Mouse (Mus musculus) embryonic facial prominence, embryonic 10.5 days (tissue): Measurements from ENCODE around the gene Dad1. TPM values are rescaled to one million over a fixed set of nuclear protein-coding genes. Genes with fewer than 3 reads are reported as not detected.

ENCODE experiments used
- DNase-seq: peaks from one replicate; pipeline ENCODE4 v3.0.0-alpha.2; 2017; ENCODE audit warnings: low spot score
- H3K27ac ChIP-seq: fragments of 300-500 bp; sonication (generic); replicated peaks from 2 replicates; pipeline ENCODE4 v1.5.1; 2016; ENCODE audit warnings: mild to moderate bottlenecking
- H3K27me3 ChIP-seq: fragments of 300-500 bp; sonication (generic); replicated peaks from 2 replicates; pipeline ENCODE4 v1.6.1; 2016; ENCODE audit warnings: low read depth, mild to moderate bottlenecking; ENCODE audit not compliant: poor library complexity, severe bottlenecking
- H3K36me3 ChIP-seq: fragments of 300-500 bp; sonication (generic); replicated peaks from 2 replicates; pipeline ENCODE4 v1.6.1; 2016; ENCODE audit warnings: mild to moderate bottlenecking, moderate library complexity
- H3K4me1 ChIP-seq: fragments of 300-500 bp; sonication (generic); 2 replicates; pipeline ENCODE4 v1.6.1; 2016
- H3K4me3 ChIP-seq: fragments of 300-500 bp; sonication (generic); 2 replicates; pipeline ENCODE4 v1.5.1; 2016; ENCODE audit warnings: mild to moderate bottlenecking, moderate library complexity
- H3K9me3 ChIP-seq: fragments of 300-500 bp; sonication (generic); 2 replicates; pipeline ENCODE4 v1.6.1; 2016; ENCODE audit warnings: mild to moderate bottlenecking
- WGBS: fragments of 180-500 bp; shearing (Covaris S2); methylation state at CpG from one replicate; pipeline ENCODE4 v1.1.7; 2016; 5-methylcytosine and 5-hydroxymethylcytosine counted together
- polyA plus RNA-seq: library from polyadenylated mRNA; unstranded; fragments of >200 nt; fragmentation: Nextera tagmentation; extraction: Ambion mirVana; gene quantifications from 2 replicates; pipeline ENCODE4 v1.2.1, GENCODE M21; 2016

Dad1 gene
- polyA plus RNA-seq, 1 experiment from 2014 or later, result 229 TPM

DNA sequence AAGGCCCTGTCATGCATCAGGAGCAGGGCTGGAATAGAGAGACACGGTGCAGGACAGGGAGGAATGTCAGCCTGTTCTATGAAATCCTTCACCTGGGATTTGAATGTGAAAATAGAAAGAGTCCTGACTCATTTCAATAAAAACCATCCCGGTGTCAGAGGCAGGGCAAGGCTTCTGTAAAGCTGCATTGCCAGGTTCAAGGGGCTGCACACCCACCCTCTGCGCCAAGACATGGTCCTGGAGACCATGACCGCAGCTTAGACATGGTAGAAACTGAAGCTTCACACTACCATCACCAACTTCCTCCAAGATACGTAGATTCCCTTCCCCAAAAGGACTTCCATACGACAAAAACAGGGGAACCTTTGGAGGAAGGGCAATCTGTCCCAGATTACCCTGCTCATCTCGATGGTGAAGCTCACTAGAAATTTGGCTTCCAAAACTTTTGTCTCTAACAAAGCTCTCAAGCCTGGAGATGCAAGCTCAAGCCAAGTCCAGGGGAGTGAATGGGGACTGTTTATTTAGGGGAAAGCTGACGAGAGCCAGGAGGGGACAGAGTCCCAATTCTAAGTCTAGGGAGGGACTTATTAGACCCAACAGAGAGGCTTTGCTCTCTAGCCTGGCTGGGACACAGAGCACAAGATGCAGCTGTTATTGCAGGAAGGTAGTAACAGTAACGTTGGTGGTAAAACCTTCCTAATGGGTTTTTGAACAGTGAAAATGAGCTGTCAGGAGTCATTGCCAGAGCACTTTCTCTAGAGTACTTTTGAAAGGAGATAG is 60.4 kb downstream of the Dad1 start:
- Histone ChIP-seq H3K4me1 (peaks cover 34% of the 10 kb centered on the region), H3K36me3 (no peaks in the 10 kb centered on the region), H3K9me3 (no peaks in the 10 kb centered on the region), H3K27me3 (no peaks in the 10 kb centered on the region), H3K4me3 (no peak overlapping the region), H3K27ac (no peak overlapping the region)
- DNase-seq, result no peak
- 79% methylated on average over 9 of the region's 9 CpGs for WGBS

DNA sequence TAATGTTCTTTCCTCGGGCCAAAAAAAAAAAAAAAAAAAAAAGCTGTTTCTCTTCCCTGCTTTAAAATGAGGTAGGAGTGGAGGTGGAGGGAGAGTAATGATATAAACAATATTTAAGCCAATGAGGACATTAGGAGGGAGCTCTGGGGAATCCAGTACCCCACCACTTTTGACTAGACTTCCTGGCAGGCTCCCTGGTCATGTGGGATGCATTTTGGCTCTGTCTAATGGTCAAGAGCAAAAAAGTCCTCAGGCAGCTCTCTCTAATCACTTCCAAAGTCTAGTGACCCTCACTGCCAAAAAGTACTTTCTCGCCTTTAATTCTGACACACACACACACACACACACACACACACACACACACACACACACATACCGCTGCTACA is 61.4 kb downstream of the Dad1 start:
- H3K36me3 ChIP-seq, result no peaks in the 10 kb centered on the region
- peaks cover 35% of the 10 kb centered on the region for H3K4me1 ChIP-seq
- H3K27ac ChIP-seq, result no peak overlapping the region
- no peak for DNase-seq
- WGBS, result 80% methylated on average over 3 of the region's 3 CpGs
- H3K4me3 ChIP-seq, result no peak overlapping the region
- no peaks in the 10 kb centered on the region for H3K9me3 ChIP-seq
- no peaks in the 10 kb centered on the region for H3K27me3 ChIP-seq

DNA sequence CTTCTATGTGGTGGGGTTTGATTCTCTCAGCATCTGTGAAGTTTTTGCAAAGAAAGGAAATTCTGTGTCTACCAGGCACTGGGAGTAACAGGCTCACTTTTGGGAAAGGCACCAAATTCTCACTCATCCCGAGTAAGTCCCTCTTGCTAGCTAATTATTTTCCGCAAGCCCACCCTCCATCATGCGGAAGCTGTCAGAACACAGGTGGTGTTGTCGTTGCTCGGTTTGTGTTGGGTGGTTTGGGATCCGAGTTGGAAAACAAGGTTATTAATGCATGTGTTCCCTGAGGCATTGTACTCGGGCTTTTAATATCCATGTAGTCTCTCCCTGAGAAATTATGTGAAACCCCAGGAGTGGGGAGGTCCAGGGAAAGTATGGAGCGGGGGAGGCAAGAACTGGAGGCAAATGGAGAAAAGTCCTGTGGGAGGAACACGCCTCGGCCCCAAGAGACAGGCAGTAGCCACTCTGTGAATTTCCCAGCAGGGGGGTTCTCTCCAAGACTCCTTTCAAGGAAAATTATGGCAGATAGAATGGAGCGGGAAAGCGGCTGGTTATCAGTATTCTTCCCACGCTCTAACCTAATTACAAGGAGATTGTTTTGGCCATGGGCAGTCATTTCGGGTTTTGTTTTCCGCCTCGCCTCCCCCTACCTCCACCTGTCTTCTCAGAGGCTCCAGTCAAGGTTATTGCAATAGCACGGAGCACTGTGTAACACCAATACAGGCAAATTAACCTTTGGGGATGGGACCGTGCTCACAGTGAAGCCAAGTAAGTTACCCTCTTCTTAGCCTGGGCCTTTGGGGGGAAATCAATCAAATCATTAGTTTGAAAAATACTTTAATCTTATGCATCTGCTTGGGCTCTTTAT is 62.1 kb downstream of the Dad1 start:
- 78% methylated on average over 18 of the region's 18 CpGs for WGBS
- H3K36me3 ChIP-seq, result no peaks in the 10 kb centered on the region
- no peak for DNase-seq
- H3K27ac ChIP-seq, result no peak overlapping the region
- H3K4me3 ChIP-seq, result no peak overlapping the region
- no peaks in the 10 kb centered on the region for H3K9me3 ChIP-seq
- H3K4me1 ChIP-seq, result peaks cover 40% of the 10 kb centered on the region
- H3K27me3 ChIP-seq, result no peaks in the 10 kb centered on the region

DNA sequence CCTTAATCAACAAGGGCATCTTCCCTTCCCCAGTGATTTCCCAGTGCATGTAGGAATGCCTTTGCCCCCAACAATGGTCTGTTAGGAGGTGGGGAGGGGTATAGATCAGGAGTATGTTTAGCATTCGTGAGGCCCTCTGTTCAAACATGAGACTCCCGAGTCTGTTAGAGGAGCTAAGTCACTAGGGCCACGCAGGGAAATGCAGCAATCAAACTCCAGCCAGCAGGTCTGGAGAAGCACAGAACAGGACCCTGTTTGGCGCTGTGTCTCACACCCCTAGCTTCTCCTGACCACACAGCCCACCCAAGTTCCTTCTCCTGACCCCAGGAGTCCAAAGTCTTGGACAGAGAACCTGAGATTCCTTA is 62.9 kb downstream of the Dad1 start:
- Histone ChIP-seq H3K27me3 (no peaks in the 10 kb centered on the region), H3K4me3 (no peak overlapping the region), H3K9me3 (no peaks in the 10 kb centered on the region), H3K36me3 (no peaks in the 10 kb centered on the region), H3K4me1 (peaks cover 46% of the 10 kb centered on the region), H3K27ac (peak overlapping the region; percentile 57; the same call in 1 of the 2 replicates)
- DNase-seq, result no peak
- WGBS, result 59% methylated on average over 4 of the region's 4 CpGs

DNA sequence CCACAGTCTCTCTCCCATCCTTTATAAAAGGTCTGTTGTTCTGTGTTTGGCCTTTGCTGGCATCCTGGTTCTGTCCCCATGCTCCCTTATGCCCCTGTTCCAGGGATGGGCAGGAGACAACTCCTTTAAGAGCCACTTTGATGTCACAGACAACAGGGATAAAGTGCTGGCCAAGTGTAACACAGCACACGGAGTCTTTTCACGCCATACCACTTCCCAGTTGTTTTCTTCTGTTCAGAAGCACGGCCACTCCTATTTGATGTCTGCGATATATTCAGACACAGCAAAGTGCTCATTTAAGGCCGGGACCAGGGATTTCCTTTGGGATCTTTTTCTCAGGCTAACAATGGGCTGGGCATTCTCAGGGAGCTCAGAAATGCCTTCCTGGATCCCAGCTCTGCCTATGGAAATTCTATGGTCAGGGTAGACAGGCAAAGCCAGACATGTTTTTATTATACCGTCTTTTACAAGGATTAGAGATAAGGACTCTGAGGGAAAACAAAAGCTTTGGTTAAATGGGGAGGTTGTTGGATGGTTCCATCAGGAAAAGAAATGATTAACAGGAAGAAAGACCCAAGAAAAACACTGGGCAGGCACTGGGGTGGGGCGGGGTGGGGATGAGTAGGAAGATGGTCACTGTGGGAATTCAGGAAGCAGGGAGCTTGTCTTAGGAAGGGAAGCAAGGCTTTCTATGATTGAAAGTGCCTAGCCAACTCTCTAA is 63.4 kb downstream of the Dad1 start:
- Histone ChIP-seq H3K27ac (peak overlapping the region; percentile 57; the same call in 1 of the 2 replicates), H3K4me1 (peaks cover 50% of the 10 kb centered on the region), H3K4me3 (no peak overlapping the region), H3K27me3 (no peaks in the 10 kb centered on the region), H3K36me3 (no peaks in the 10 kb centered on the region), H3K9me3 (no peaks in the 10 kb centered on the region)
- no peak for DNase-seq
- 65% methylated on average over 7 of the region's 7 CpGs for WGBS

DNA sequence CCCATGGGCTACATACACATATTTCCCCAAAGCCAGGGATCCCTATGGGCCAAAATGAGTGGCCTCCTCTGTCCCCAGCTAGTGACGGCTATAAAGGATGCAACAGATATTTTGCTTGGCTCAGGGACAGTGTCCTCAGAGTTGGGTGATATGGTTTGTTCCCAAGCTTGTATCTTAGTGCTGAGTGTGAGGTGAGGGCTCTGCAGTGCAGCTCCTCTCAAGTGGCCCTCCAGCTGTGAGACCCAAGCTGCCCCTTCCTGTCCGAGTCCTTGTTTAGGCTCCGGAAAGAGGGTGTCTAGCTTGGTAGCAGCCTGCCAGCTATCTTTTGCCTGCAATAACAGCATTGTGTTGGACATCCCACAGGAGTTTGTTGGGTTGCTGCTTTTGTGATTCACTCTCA is 64.6 kb downstream of the Dad1 start:
- Histone ChIP-seq H3K9me3 (no peaks in the 10 kb centered on the region), H3K4me3 (no peak overlapping the region), H3K36me3 (no peaks in the 10 kb centered on the region), H3K27ac (no peak overlapping the region), H3K4me1 (peaks cover 45% of the 10 kb centered on the region), H3K27me3 (no peaks in the 10 kb centered on the region)
- no peak for DNase-seq
- WGBS, result 83% methylated on average over 3 of the region's 3 CpGs

DNA sequence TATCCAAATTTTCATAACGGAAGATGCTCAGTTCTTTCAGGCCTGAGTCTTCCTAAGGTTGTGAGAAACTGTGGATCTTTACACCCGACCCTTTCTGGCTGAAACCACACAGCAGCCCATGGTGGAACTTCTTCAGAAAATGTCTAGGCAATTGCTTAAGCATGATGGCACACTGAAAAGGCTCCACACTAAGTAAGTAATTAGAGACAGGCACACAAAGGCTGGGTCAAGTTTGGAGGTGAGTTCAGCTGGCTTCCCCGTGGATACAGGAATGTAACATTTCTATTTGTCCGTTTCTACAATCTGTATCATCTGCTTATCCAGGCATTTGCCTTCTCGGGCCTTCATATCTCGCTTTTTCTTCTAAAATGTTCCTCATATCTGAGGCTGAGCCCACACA is 66.7 kb downstream of the Dad1 start:
- Histone ChIP-seq H3K4me1 (peaks cover 35% of the 10 kb centered on the region), H3K4me3 (no peak overlapping the region), H3K27ac (no peak overlapping the region), H3K27me3 (no peaks in the 10 kb centered on the region), H3K9me3 (no peaks in the 10 kb centered on the region), H3K36me3 (no peaks in the 10 kb centered on the region)
- DNase-seq, result no peak
- WGBS, result 63% methylated on average over 6 of the region's 6 CpGs

Other genes starting within 250 kb of the Dad1 start
- 37.3 and 39.9 TPM in 2 replicates for gene Abhd4, start 84 bp upstream of the Dad1 start, polyA plus RNA-seq
- gene Olfr49, start 30.8 kb upstream of the Dad1 start, polyA plus RNA-seq, result not detected in 2 replicates
- 49.1 and 51.5 TPM in 2 replicates for gene Oxa1l, start 106.7 kb upstream of the Dad1 start, polyA plus RNA-seq
- gene Slc7a7, start 163.7 kb upstream of the Dad1 start, polyA plus RNA-seq, result 3.6 and 4.2 TPM in 2 replicates
- 201 and 207 TPM in 2 replicates for gene Mrpl52, start 172.8 kb upstream of the Dad1 start, polyA plus RNA-seq
- gene Mmp14, start 177.5 kb upstream of the Dad1 start, polyA plus RNA-seq, result 62.7 and 69.5 TPM in 2 replicates
- 23.2 and 23.4 TPM in 2 replicates for gene Lrp10, start 210.0 kb upstream of the Dad1 start, polyA plus RNA-seq
- gene Rem2, start 222.0 kb upstream of the Dad1 start, polyA plus RNA-seq, result 9.1 and 9.9 TPM in 2 replicates